Mouse (Mus musculus) midbrain, embryonic 15.5 days (tissue): Measurements from ENCODE around the gene Mboat1. TPM values are rescaled to one million over a fixed set of nuclear protein-coding genes. Genes with fewer than 3 reads are reported as not detected.
A peak's percentile ranks its signal among the peaks of the same experiment; 100 is the strongest.

Experiments used
- ATAC-seq: fragments of 200-750 bp; cut with Nextera tagmentation; replicated peaks from 2 replicates; pipeline ENCODE4 v1.8.0; 2017; ENCODE audit warnings: moderate TSS enrichment
- H3K27ac ChIP-seq: fragments of 300-500 bp; sonication (generic); 2 replicates; pipeline ENCODE4 v1.5.1; 2015; ENCODE audit warnings: mild to moderate bottlenecking, inconsistent platforms
- H3K27me3 ChIP-seq: fragments of 300-500 bp; sonication (generic); replicated peaks from 2 replicates; pipeline ENCODE4 v1.6.1; 2015; ENCODE audit warnings: inconsistent platforms
- H3K36me3 ChIP-seq: fragments of 300-500 bp; sonication (generic); replicated peaks from 2 replicates; pipeline ENCODE4 v1.6.1; 2015; ENCODE audit warnings: inconsistent platforms
- H3K4me1 ChIP-seq: fragments of 300-500 bp; sonication (generic); 2 replicates; pipeline ENCODE4 v1.6.1; 2015; ENCODE audit warnings: inconsistent platforms
- H3K4me2 ChIP-seq: fragments of 300-500 bp; sonication (generic); 2 replicates; pipeline ENCODE4 v1.6.1; 2015; ENCODE audit warnings: inconsistent platforms, mild to moderate bottlenecking, moderate library complexity
- H3K4me3 ChIP-seq: fragments of 300-500 bp; sonication (generic); 2 replicates; pipeline ENCODE4 v1.5.1; 2015; ENCODE audit warnings: mild to moderate bottlenecking, inconsistent platforms
- H3K9ac ChIP-seq: fragments of 300-500 bp; sonication (generic); 2 replicates; pipeline ENCODE4 v1.6.1; 2015; ENCODE audit warnings: mild to moderate bottlenecking, inconsistent platforms
- H3K9me3 ChIP-seq: fragments of 300-500 bp; sonication (generic); 2 replicates; pipeline ENCODE4 v1.6.1; 2016; ENCODE audit warnings: inconsistent platforms
- WGBS: fragments of 180-500 bp; shearing (Covaris S2); methylation state at CpG from one replicate; pipeline ENCODE4 v1.1.7; 2015; ENCODE audit warnings: mixed read lengths; 5-methylcytosine and 5-hydroxymethylcytosine counted together
- polyA plus RNA-seq: library from polyadenylated mRNA; unstranded; fragments of >200 nt; fragmentation: Nextera tagmentation; extraction: Ambion mirVana; gene quantifications from 2 replicates; pipeline ENCODE4 v1.2.1, GENCODE M21; 2015

Gene Mboat1
- polyA plus RNA-seq, 1 experiment from 2014 or later, result 2.5 TPM

- Histone ChIP-seq H3K36me3 (no peaks in the 10 kb centered on the region), H3K9ac (no peak overlapping the region), H3K27me3 (no peaks in the 10 kb centered on the region), H3K4me1 (no peaks in the 10 kb centered on the region), H3K4me2 (no peak overlapping the region), H3K27ac (no peak overlapping the region), H3K4me3 (no peak overlapping the region), H3K9me3 (no peaks in the 10 kb centered on the region)
- 91% methylated on average over 4 of the region's 4 CpGs for WGBS
- ATAC-seq, result no peak
Observed at GRCm38 (mm10) chr13:30154264-30154663, 18.0 kb downstream of the Mboat1 start.

- Histone ChIP-seq H3K27ac (no peak overlapping the region), H3K4me1 (no peaks in the 10 kb centered on the region), H3K4me3 (no peak overlapping the region), H3K27me3 (no peaks in the 10 kb centered on the region), H3K36me3 (no peaks in the 10 kb centered on the region), H3K9me3 (no peaks in the 10 kb centered on the region), H3K9ac (no peak overlapping the region), H3K4me2 (no peak overlapping the region)
- ATAC-seq, result no peak
- WGBS, result 74% methylated on average over 4 of the region's 4 CpGs
Observed at GRCm38 (mm10) chr13:30159626-30160025, 23.3 kb downstream of the Mboat1 start.

- no peaks in the 10 kb centered on the region for H3K36me3 ChIP-seq
- H3K4me3 ChIP-seq, result no peak overlapping the region
- no peak overlapping the region for H3K27ac ChIP-seq
- no peak for ATAC-seq
- no peak overlapping the region for H3K9ac ChIP-seq
- WGBS, result 85% methylated on average over 2 of the region's 2 CpGs
- no peaks in the 10 kb centered on the region for H3K9me3 ChIP-seq
- no peak overlapping the region for H3K4me2 ChIP-seq
- H3K4me1 ChIP-seq, result no peaks in the 10 kb centered on the region
- H3K27me3 ChIP-seq, result no peaks in the 10 kb centered on the region
Observed at GRCm38 (mm10) chr13:30163521-30163920, 27.2 kb downstream of the Mboat1 start.

GRCm38 (mm10) chr13:30166138-30167090 is 30.1 kb downstream of the Mboat1 start:
- Histone ChIP-seq H3K36me3 (no peaks in the 10 kb centered on the region), H3K4me3 (no peak overlapping the region), H3K9me3 (no peaks in the 10 kb centered on the region), H3K4me1 (no peaks in the 10 kb centered on the region), H3K9ac (no peak overlapping the region), H3K4me2 (no peak overlapping the region), H3K27me3 (no peaks in the 10 kb centered on the region), H3K27ac (no peak overlapping the region)
- no peak for ATAC-seq
- WGBS, result 85% methylated on average over 13 of the region's 14 CpGs

- ATAC-seq, result no peak
- H3K27me3 ChIP-seq, result no peaks in the 10 kb centered on the region
- H3K27ac ChIP-seq, result no peak overlapping the region
- H3K4me1 ChIP-seq, result no peaks in the 10 kb centered on the region
- no peak overlapping the region for H3K4me3 ChIP-seq
- WGBS, result 90% methylated on average over 4 of the region's 4 CpGs
- no peaks in the 10 kb centered on the region for H3K36me3 ChIP-seq
- H3K4me2 ChIP-seq, result no peak overlapping the region
- no peaks in the 10 kb centered on the region for H3K9me3 ChIP-seq
- no peak overlapping the region for H3K9ac ChIP-seq
Observed at GRCm38 (mm10) chr13:30167499-30167898, 31.2 kb downstream of the Mboat1 start.

GRCm38 (mm10) chr13:30168803-30169202 is 32.5 kb downstream of the Mboat1 start:
- H3K4me3 ChIP-seq, result no peak overlapping the region

GRCm38 (mm10) chr13:30170061-30170460 is 33.8 kb downstream of the Mboat1 start:
- no peak for ATAC-seq
- Histone ChIP-seq H3K9ac (no peak overlapping the region), H3K4me2 (no peak overlapping the region), H3K27ac (no peak overlapping the region), H3K9me3 (no peaks in the 10 kb centered on the region), H3K4me3 (no peak overlapping the region), H3K4me1 (no peaks in the 10 kb centered on the region), H3K27me3 (no peaks in the 10 kb centered on the region), H3K36me3 (no peaks in the 10 kb centered on the region)
- WGBS, result 80% methylated on average over 6 of the region's 6 CpGs

More at GRCm38 (mm10) chr13:30168803-30169202, 32.5 kb downstream of the Mboat1 start:
- Histone ChIP-seq H3K4me2 (no peak overlapping the region), H3K27ac (no peak overlapping the region), H3K27me3 (no peaks in the 10 kb centered on the region), H3K36me3 (no peaks in the 10 kb centered on the region), H3K4me1 (no peaks in the 10 kb centered on the region), H3K9me3 (no peaks in the 10 kb centered on the region), H3K9ac (no peak overlapping the region)
- no peak for ATAC-seq
- WGBS, result 79% methylated on average over 4 of the region's 4 CpGs

GRCm38 (mm10) chr13:30174586-30174985 is 38.3 kb downstream of the Mboat1 start:
- Histone ChIP-seq H3K27ac (no peak overlapping the region), H3K9me3 (no peaks in the 10 kb centered on the region), H3K4me1 (no peaks in the 10 kb centered on the region), H3K27me3 (no peaks in the 10 kb centered on the region), H3K36me3 (no peaks in the 10 kb centered on the region), H3K4me3 (no peak overlapping the region), H3K9ac (no peak overlapping the region), H3K4me2 (no peak overlapping the region)
- 98% methylated on average over 4 of the region's 4 CpGs for WGBS
- ATAC-seq, result no peak

- no peak overlapping the region for H3K4me2 ChIP-seq
- H3K4me1 ChIP-seq, result no peaks in the 10 kb centered on the region
- no peaks in the 10 kb centered on the region for H3K9me3 ChIP-seq
- no peak overlapping the region for H3K4me3 ChIP-seq
- H3K27ac ChIP-seq, result no peak overlapping the region
- H3K27me3 ChIP-seq, result no peaks in the 10 kb centered on the region
- no peaks in the 10 kb centered on the region for H3K36me3 ChIP-seq
- WGBS, result 86% methylated on average over 6 of the region's 6 CpGs
- ATAC-seq, result no peak
- H3K9ac ChIP-seq, result no peak overlapping the region
Observed at GRCm38 (mm10) chr13:30177356-30177755, 41.1 kb downstream of the Mboat1 start.

GRCm38 (mm10) chr13:30185549-30185948 is 49.3 kb downstream of the Mboat1 start:
- 0 out of 2 replicates have a peak, but pooled peaks have one; percentile 27 for ATAC-seq
- 44% methylated on average over 6 of the region's 6 CpGs for WGBS
- no peak overlapping the region for H3K4me3 ChIP-seq

GRCm38 (mm10) chr13:30185959-30186358 is 49.7 kb downstream of the Mboat1 start:
- H3K27ac ChIP-seq, result no peak overlapping the region

More at GRCm38 (mm10) chr13:30185549-30185948, 49.3 kb downstream of the Mboat1 start:
- Histone ChIP-seq H3K9ac (no peak overlapping the region), H3K9me3 (no peaks in the 10 kb centered on the region), H3K4me2 (no peak overlapping the region), H3K27ac (no peak overlapping the region), H3K27me3 (no peaks in the 10 kb centered on the region), H3K36me3 (no peaks in the 10 kb centered on the region), H3K4me1 (0 out of 2 replicates have a peak, but pooled peaks cover 3% of the 10 kb centered on the region)

GRCm38 (mm10) chr13:30186456-30186855 is 50.2 kb downstream of the Mboat1 start:
- peak; percentile 88 for ATAC-seq
- 39% methylated on average over 8 of the region's 8 CpGs for WGBS
- no peaks in the 10 kb centered on the region for H3K36me3 ChIP-seq
- no peak overlapping the region for H3K4me3 ChIP-seq
- H3K27me3 ChIP-seq, result no peaks in the 10 kb centered on the region
- no peak overlapping the region for H3K27ac ChIP-seq
- H3K9ac ChIP-seq, result no peak overlapping the region
- no peaks in the 10 kb centered on the region for H3K9me3 ChIP-seq
- H3K4me2 ChIP-seq, result no peak overlapping the region
- H3K4me1 ChIP-seq, result 0 out of 2 replicates have a peak, but pooled peaks cover 3% of the 10 kb centered on the region

More at GRCm38 (mm10) chr13:30185959-30186358, 49.7 kb downstream of the Mboat1 start:
- Histone ChIP-seq H3K36me3 (no peaks in the 10 kb centered on the region), H3K9ac (no peak overlapping the region), H3K4me2 (no peak overlapping the region), H3K4me1 (0 out of 2 replicates have a peak, but pooled peaks cover 3% of the 10 kb centered on the region), H3K9me3 (no peaks in the 10 kb centered on the region), H3K27me3 (no peaks in the 10 kb centered on the region), H3K4me3 (no peak overlapping the region)
- ATAC-seq, result peak; percentile 62; the same call in 1 of the 2 replicates
- WGBS, result 30% methylated on average over 6 of the region's 6 CpGs
